Mouse (Mus musculus) bone marrow, adult 2 months (tissue): ENCODE measurements around the gene Micu1. TPM values are rescaled to one million over a fixed set of nuclear protein-coding genes. Genes with fewer than 3 reads are reported as not detected.

Source experiments
- H3K27ac ChIP-seq: fragments of 200-500 bp; 2 replicates; pipeline ENCODE4 v1.5.1; 2012; ENCODE audit warnings: low read depth, mild to moderate bottlenecking, control low read depth, inconsistent platforms, low read length; ENCODE audit not compliant: control insufficient read depth, poor library complexity, insufficient read depth
- H3K4me1 ChIP-seq: fragments of 200-500 bp; 2 replicates; pipeline ENCODE4 v1.6.1; 2011; ENCODE audit warnings: low read length; ENCODE audit not compliant: control insufficient read depth, insufficient read depth
- H3K4me3 ChIP-seq: fragments of 200-500 bp; replicated peaks from 2 replicates; pipeline ENCODE3; 2011; ENCODE audit warnings: mild to moderate bottlenecking, low read depth, low read length, control low read depth; ENCODE audit not compliant: control insufficient read depth
- CTCF ChIP-seq: fragments of 200-500 bp; IDR thresholded peaks from 2 replicates; pipeline ENCODE4 v1.5.1; 2011; ENCODE audit warnings: low read length, control low read depth; ENCODE audit not compliant: control insufficient read depth, insufficient read depth
- POLR2A ChIP-seq: fragments of 200-500 bp; IDR thresholded peaks from 2 replicates; pipeline ENCODE4 v1.6.1; 2011; ENCODE audit warnings: low read depth, mild to moderate bottlenecking, control low read depth, low read length, borderline replicate concordance; ENCODE audit not compliant: control insufficient read depth
- WGBS: fragments of 180-500 bp; shearing (Covaris S2); methylation state at CpG from one replicate; pipeline ENCODE4 v1.1.7; 2018; 5-methylcytosine and 5-hydroxymethylcytosine counted together
- polyA plus RNA-seq: library from polyadenylated mRNA; stranded (reverse); fragments of >200 nt; gene quantifications from 2 replicates; pipeline ENCODE4 v1.2.4, GENCODE M21; 2011; ENCODE audit warnings: low replicate concordance; ENCODE audit not compliant: missing spikeins, insufficient read depth, insufficient read length

The Micu1 gene
- polyA plus RNA-seq, 1 experiment: 29.0 TPM

DNA sequence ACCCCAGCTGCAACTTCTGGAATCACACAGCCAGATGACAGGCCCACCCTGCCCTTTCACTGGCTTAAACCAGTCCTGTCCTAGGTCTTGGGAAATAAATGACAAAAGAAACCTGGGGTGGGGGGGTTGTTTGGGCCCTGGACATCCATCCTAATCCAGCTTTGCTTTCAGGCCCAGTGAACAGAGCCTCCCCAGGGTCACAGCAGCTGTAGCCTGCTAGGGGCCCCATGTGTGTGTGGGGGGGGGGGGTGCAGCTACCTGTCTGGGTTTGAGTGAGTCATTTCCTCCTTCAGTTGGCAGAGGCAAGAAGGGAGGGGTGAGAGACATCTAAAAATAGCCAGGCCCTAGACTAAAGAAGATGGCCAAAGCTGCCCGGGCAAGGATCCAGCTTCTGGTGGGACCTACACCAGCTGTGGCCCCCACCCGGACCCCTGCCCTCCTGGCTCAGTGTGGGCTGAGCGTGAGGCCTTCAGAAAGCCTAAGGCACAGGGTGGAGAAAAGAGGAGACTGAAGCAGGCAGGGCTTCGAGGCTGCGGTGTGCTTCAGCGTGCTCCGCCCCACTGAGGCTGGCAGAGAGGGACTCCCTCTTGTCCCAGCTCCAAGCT, 205.5 kb downstream of the Micu1 start:
- H3K4me1 ChIP-seq: peaks cover 12% of the 10 kb centered on the region
- 6% methylated on average over 7 of the region's 7 CpGs for WGBS
- H3K27ac ChIP-seq: peak overlapping the region; percentile 92
- TF ChIP-seq POLR2A (0 out of 2 replicates have a peak, but pooled peaks have one; percentile 31), CTCF (no peak)
- H3K4me3 ChIP-seq: no peak overlapping the region

DNA sequence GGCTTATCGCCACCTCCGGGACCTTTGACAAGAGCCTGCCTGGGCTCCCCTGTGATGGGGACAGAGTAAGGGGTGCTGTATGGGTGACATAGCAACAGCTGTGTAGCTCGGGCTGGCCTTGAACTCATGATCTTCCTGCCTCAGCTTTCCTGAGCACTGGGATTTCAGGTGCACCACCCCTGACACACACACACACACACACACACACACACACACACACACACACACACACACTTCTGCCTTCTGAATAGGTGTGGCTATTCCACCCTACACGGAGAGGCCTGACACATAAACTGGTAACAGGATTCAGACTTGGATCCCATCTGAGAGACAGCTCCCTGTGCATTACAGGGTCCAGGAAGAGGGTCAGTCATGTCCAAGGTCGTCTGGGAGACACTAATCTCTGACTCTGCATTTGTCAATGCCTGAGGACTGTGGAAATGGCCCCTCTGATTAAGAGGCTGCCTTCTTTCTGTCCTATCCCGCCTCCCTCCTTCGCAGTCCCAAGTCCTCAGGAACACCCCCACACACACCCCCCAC, 206.6 kb downstream of the Micu1 start:
- Histone ChIP-seq H3K4me1 (peaks cover 10% of the 10 kb centered on the region), H3K27ac (peak overlapping the region; percentile 4; the same call in 1 of the 2 replicates), H3K4me3 (no peak overlapping the region)
- TF ChIP-seq CTCF (no peak), POLR2A (no peak)
- 25% methylated on average over 7 of the region's 7 CpGs for WGBS

DNA sequence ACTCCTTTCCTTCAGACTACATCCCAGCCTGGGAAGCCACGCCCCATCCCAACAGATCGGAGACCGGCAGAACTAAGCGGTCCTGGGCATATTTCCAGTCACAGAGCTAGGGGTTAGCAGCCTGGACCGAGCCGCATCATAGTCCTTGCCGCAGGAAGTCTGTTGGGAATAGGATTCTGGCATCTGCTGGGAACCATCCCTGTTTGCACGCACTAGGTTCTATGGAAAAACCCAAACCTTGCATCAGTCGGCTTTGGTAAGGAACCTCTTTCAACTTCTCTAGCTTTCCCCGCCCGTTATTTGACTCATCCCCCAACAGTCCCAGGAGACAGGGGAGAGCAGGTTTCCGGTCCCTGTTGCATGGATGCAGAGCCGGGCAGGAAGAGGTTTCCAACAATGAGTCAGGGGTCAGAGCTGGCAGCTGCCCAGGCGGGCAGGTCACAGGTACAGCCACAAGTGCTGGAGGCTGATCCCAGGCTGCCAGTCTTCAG, 207.1 kb downstream of the Micu1 start:
- TF ChIP-seq CTCF (no peak), POLR2A (no peak)
- Histone ChIP-seq H3K4me1 (peaks cover 10% of the 10 kb centered on the region), H3K27ac (peak overlapping the region; percentile 62), H3K4me3 (no peak overlapping the region)
- 5% methylated on average over 14 of the region's 14 CpGs for WGBS

DNA sequence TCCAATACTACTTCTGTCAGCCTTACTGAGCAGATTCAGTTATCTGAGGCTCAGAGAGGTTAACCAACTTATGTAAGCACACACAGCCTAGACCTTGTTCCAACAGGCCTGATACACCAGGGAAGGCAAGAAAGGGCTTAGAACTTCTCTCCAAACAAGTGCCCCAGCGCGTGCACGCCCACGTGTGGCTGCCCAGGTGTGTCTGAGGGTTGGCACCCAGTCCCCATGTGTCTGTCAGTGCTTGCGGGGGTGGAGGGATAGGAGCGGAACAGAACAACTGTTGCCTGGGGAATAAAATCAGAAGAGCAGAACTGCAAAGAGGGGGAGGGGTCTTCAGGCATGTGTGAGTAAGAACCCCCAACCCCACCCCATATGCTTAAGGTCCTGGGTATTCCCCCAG, 208.8 kb downstream of the Micu1 start:
- TF ChIP-seq POLR2A (no peak), CTCF (no peak)
- peaks cover 10% of the 10 kb centered on the region for H3K4me1 ChIP-seq
- H3K27ac ChIP-seq: no peak overlapping the region
- whole genome bisulfite sequencing: 19% methylated on average over 6 of the region's 6 CpGs
- H3K4me3 ChIP-seq: no peak overlapping the region

DNA sequence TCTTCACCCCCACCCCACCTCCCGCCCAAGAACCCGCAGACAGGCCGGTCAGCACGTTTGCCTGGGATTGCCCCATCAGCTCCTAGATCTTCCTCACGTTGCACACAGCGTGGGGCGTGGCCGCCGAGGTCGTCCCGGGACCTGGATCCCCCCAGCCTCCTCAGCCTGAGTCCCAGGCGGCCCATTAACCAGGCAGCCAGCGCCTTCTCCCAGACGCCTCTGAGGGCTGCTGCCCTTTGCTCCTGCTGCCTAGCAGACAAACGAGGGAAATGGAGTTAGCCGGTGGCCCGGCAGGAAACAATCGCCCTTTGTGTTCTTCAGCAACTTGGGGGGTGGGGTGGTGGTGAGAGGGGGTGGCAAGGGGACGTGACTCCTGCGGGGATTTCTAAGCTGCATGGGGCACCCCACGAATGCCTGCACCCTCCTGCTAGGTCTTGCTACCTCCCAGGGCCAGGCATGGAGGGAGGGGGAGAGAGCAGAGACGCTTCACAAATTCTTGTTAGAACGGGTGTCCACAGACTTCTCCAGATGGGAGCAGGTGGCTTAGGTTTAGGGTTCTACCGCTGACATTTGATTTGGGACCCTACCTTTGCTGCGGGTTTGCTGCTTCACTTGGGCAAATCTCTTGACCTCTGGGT, 209.4 kb downstream of the Micu1 start:
- no peak overlapping the region for H3K4me3 ChIP-seq
- TF ChIP-seq CTCF: no peak
- no peak for TF ChIP-seq POLR2A
- no peak overlapping the region for H3K27ac ChIP-seq
- WGBS: 18% methylated on average over 25 of the region's 25 CpGs
- peaks cover 10% of the 10 kb centered on the region for H3K4me1 ChIP-seq

Other genes with a start within 250 kb of the Micu1 start
- gene Gm10322, start 86.4 kb upstream of the Micu1 start, polyA plus RNA-seq: not detected in 2 replicates
- 11.7 and 16.1 TPM in 2 replicates for gene Mcu, start 85.8 kb upstream of the Micu1 start, polyA plus RNA-seq
- gene Dnajb12, start 177.1 kb downstream of the Micu1 start, polyA plus RNA-seq: 15.4 and 20.5 TPM in 2 replicates
- 19.2 and 34.2 TPM in 2 replicates for gene Ddit4, start 249.4 kb downstream of the Micu1 start, polyA plus RNA-seq